Mouse (Mus musculus) midbrain, embryonic 10.5 days (tissue): Measurements from ENCODE around the gene Xrn1. TPM values are rescaled to one million over a fixed set of nuclear protein-coding genes. Genes with fewer than 3 reads are reported as not detected.
"Not testable (repeated sequence)": the region's sequence is repeated elsewhere in the genome, so short reads cannot be mapped to it uniquely, and the experiment has no call there.

Experiments
- DNase-seq: peaks from one replicate; pipeline ENCODE4 v3.0.0-alpha.2; 2017; ENCODE audit warnings: low spot score
- H3K27ac ChIP-seq: fragments of 300-500 bp; sonication (generic); replicated peaks from 2 replicates; pipeline ENCODE4 v1.5.1; 2016; ENCODE audit warnings: mild to moderate bottlenecking
- H3K27me3 ChIP-seq: fragments of 300-500 bp; sonication (generic); 2 replicates; pipeline ENCODE4 v1.6.1; 2016; ENCODE audit warnings: low read depth, mild to moderate bottlenecking; ENCODE audit not compliant: poor library complexity, severe bottlenecking
- H3K36me3 ChIP-seq: fragments of 300-500 bp; sonication (generic); 2 replicates; pipeline ENCODE4 v1.6.1; 2016; ENCODE audit warnings: mild to moderate bottlenecking, moderate library complexity
- H3K4me1 ChIP-seq: fragments of 300-500 bp; sonication (generic); 2 replicates; pipeline ENCODE4 v1.6.1; 2016
- H3K4me3 ChIP-seq: fragments of 300-500 bp; sonication (generic); 2 replicates; pipeline ENCODE4 v1.5.1; 2016; ENCODE audit warnings: mild to moderate bottlenecking, moderate library complexity
- H3K9me3 ChIP-seq: fragments of 300-500 bp; sonication (generic); replicated peaks from 2 replicates; pipeline ENCODE4 v1.6.1; 2016; ENCODE audit warnings: mild to moderate bottlenecking
- WGBS: fragments of 180-500 bp; shearing (Covaris S2); methylation state at CpG from one replicate; pipeline ENCODE4 v1.1.7; 2016; 5-methylcytosine and 5-hydroxymethylcytosine counted together
- polyA plus RNA-seq: library from polyadenylated mRNA; unstranded; fragments of >200 nt; fragmentation: Nextera tagmentation; extraction: Ambion mirVana; gene quantifications from 2 replicates; pipeline ENCODE4 v1.2.1, GENCODE M21; 2016

Gene Xrn1
- polyA plus RNA-seq, 1 experiment from 2014 or later = 19.7 TPM

DNA sequence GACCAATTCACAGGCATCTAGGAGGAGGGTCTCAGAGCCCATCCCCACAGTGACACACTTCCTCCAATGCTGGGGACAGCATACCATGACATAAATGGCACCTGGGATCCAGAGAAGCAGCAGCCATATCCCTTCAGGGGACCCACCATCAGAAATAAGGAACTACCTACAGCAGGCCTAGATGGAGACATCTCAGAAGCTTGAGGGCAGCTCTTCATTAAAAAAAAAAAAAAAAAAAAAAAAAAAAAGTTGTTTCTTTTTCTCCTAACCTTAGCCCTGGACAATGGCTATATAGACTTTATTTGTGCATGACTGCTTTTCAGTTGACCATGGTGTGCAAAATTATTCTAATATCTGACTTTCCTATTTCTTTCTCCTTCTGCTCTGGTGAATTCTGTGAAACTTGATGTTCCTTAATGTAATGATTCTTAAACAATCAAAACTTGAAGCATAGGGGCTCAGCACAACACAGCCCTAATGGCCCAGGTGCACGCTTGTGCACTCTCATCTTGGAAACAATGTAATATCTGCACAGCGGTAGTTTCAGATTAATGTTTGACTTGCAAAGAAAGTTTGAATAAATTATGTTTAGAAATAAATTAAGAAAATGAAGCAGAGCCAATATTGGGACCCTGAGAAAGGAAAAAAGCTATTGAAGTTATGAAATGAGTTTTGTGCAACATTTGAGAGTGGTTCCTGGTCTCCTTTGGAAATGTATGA is 108.7 kb downstream of the Xrn1 start:
- H3K9me3 ChIP-seq = no peaks in the 10 kb centered on the region; the same call in 1 of the 2 replicates
- no peaks in the 10 kb centered on the region for H3K27me3 ChIP-seq
- no peak overlapping the region for H3K27ac ChIP-seq
- no peak overlapping the region for H3K4me3 ChIP-seq
- no peaks in the 10 kb centered on the region for H3K4me1 ChIP-seq
- DNase-seq = no peak
- 92% methylated on average over 2 of the region's 2 CpGs for WGBS
- peaks cover 16% of the 10 kb centered on the region for H3K36me3 ChIP-seq

DNA sequence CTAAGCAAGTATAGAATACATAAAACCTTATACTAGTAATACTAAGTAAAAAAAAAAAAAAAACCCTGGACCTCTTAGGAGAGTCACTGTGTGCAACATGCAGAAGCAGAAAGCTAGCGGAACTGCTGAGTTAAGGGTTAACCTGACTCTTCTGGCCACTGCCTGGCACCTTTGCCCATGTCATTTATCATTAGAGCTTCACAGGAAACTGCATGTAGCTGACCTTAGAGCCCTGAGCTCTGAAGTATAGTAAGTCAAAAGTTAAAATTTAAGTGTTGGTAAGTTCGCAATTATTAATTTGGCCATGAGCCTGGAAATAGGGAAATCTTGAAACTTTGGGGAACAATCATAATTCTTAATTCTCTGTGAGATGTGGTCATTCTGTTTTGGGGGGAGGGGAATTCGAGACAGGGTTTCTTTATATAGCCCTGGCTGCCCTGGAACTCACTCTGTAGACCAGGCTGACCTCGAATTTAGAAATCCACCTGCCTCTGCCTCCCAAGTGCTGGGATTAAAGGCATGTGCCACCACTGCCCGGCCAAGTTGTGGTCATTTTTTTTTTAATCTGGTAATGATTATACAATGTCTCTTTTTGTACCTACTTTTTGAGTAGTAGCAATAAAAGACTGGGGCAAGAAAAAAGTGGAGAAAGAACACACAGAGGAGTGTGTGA is 109.4 kb downstream of the Xrn1 start:
- peaks cover 9% of the 10 kb centered on the region for H3K36me3 ChIP-seq
- no peaks in the 10 kb centered on the region for H3K9me3 ChIP-seq
- H3K27ac ChIP-seq = no peak overlapping the region
- 87% methylated on average over 5 of the region's 5 CpGs for WGBS
- H3K27me3 ChIP-seq = no peaks in the 10 kb centered on the region
- no peak for DNase-seq
- H3K4me3 ChIP-seq = no peak overlapping the region
- no peaks in the 10 kb centered on the region for H3K4me1 ChIP-seq

DNA sequence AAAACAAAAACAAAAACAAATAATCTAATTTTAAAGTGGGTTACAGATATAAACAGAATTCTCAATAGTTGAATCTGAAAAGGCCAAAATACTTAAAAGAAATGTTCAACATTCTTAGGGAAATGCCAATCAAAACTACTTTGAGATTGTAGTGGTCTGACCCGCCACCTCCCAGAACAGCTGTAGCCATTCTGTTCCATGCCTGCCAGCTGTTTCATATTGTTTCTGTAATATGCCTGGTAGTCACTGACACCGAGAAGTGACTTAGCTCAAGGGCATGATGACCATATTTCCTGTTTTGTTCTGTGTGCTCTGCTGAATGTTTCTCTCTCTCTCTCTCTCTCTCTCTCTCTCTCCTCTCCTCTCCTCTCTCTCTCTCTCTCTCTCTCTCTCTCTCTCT is 112.9 kb downstream of the Xrn1 start:
- Histone ChIP-seq H3K27ac (no peak overlapping the region), H3K36me3 (no peaks in the 10 kb centered on the region), H3K9me3 (no peaks in the 10 kb centered on the region), H3K4me3 (no peak overlapping the region), H3K27me3 (no peaks in the 10 kb centered on the region), H3K4me1 (no peaks in the 10 kb centered on the region)
- DNase-seq = no peak
- 83% methylated on average over 2 of the region's 2 CpGs for WGBS

DNA sequence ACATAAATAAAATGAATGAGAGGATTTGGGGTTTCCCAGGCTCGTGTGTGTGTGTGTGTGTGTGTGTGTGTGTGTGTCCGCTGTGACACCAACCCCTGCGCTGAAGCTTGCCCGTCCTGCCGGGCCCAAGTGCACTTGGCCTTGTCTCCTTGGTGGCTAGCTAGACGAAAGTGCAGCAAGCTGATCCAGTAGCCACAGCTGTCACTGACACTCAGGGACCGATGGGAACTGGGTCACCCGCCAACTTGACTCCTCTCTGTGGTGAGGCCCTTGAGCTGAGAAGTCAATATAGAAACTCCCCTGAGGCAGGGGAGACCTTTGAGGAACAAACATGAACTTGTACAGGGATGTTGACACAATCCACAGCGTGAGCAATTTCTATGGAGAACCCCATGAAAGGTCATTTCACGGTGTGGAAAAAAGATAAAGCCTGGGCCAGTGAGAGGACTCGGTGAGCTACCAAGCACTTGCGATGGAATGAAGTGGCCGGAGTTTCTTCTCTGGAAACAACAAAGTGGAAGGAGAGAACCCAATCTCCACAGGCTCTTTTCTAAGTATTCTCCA is 124.3 kb downstream of the Xrn1 start:
- no peak overlapping the region for H3K4me3 ChIP-seq
- 92% methylated on average over 13 of the region's 13 CpGs for WGBS

DNA sequence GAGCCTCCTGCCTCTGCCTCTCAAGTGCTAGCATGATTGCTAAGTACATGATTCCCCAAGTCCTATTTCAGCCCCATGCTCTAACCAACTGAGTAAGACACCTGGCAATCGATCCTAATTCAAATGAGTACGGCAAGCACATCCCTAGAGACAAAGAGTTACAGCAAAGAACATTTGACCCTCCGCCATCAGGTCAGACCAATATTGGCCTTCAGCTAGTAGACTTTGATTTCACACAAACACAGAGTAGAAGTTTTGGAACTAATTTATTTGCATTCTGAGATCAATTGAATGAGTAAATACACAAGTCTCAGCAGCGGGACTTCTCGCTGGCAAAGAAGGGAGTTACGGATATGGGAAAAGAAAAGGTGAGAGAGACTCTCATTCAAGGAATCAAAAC is 130.7 kb downstream of the Xrn1 start:
- no peak overlapping the region for H3K4me3 ChIP-seq
- H3K27ac ChIP-seq = no peak overlapping the region
- WGBS = 91% methylated on average over 6 of the region's 6 CpGs
- DNase-seq = no peak
- no peaks in the 10 kb centered on the region for H3K9me3 ChIP-seq
- H3K36me3 ChIP-seq = no peaks in the 10 kb centered on the region
- H3K27me3 ChIP-seq = no peaks in the 10 kb centered on the region
- no peaks in the 10 kb centered on the region for H3K4me1 ChIP-seq

More for the DNA sequence above, 124.3 kb downstream of the Xrn1 start:
- no peaks in the 10 kb centered on the region for H3K4me1 ChIP-seq
- H3K27me3 ChIP-seq = no peaks in the 10 kb centered on the region
- no peak for DNase-seq
- no peak overlapping the region for H3K27ac ChIP-seq
- no peaks in the 10 kb centered on the region for H3K9me3 ChIP-seq
- no peaks in the 10 kb centered on the region for H3K36me3 ChIP-seq

DNA sequence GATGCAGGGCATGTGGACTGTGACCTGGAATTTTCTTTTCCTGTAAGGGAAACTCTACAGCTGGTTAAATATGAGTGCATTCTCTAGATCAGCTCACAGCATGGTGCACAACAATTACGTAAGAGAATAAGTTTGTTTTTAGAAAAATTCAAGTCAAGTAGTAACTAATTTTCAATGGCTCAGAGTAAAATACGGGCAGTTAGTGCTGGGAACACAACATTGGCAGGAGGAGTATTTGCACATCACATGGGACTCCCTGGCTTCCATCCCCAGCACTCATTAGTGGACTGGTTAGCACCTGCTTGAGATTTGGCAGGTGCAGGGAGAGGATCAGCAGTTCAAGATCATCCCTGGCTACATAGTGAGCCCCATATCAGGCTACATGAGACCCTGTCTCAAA is 133.1 kb downstream of the Xrn1 start:
- WGBS = 84% methylated on average over 2 of the region's 2 CpGs
- DNase-seq = no peak
- no peaks in the 10 kb centered on the region for H3K9me3 ChIP-seq
- no peaks in the 10 kb centered on the region for H3K4me1 ChIP-seq
- H3K27ac ChIP-seq = no peak overlapping the region
- H3K27me3 ChIP-seq = no peaks in the 10 kb centered on the region
- no peak overlapping the region for H3K4me3 ChIP-seq
- H3K36me3 ChIP-seq = no peaks in the 10 kb centered on the region

DNA sequence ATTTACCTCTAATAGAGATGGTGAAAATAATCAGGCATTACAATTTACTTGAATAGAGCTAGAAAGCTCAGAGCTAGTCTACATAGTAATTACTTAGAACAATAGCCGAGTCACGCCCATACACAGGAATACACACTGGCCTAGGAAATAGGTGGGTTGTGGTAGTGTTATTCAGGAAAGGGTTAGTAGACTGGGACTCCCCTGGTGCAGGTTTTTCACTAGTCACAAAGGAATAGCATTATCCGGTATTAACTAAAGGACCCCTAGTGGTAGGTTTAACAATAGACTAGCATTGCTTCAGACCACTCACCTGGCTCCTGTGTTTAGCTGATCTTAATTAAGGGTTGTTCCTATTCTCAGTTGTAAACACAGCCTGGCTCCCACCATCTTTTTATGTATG is 133.9 kb downstream of the Xrn1 start:
- WGBS = 84% methylated on average over 3 of the region's 3 CpGs
- H3K27ac ChIP-seq, H3K4me1 ChIP-seq, DNase-seq, H3K36me3 ChIP-seq, H3K4me3 ChIP-seq, H3K27me3 ChIP-seq, H3K9me3 ChIP-seq: not testable (repeated sequence)

DNA sequence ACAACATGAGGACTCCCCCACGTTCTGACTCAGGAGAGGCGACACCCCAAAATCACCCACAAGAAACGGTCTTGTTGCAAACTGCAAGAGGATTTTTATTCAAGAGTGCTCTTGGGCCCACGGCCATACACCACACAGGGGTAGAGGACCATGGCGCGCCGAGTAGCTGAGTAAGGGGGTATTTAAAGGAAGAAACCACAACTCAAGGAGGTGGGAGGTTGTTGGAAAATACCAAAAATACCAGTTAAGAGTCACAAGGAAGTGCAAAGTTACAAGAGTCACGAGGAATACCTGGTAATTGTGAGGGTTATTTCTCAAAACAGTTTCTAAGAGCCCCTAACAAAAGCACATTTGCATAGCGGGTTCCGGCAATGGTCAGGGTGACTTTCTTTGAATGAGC is 138.1 kb downstream of the Xrn1 start:
- peaks cover 22% of the 10 kb centered on the region for H3K9me3 ChIP-seq
- H3K4me1 ChIP-seq, H3K27ac ChIP-seq, H3K4me3 ChIP-seq, H3K36me3 ChIP-seq, DNase-seq, H3K27me3 ChIP-seq: not testable (repeated sequence)
- WGBS = 90% methylated on average over 10 of the region's 10 CpGs

DNA sequence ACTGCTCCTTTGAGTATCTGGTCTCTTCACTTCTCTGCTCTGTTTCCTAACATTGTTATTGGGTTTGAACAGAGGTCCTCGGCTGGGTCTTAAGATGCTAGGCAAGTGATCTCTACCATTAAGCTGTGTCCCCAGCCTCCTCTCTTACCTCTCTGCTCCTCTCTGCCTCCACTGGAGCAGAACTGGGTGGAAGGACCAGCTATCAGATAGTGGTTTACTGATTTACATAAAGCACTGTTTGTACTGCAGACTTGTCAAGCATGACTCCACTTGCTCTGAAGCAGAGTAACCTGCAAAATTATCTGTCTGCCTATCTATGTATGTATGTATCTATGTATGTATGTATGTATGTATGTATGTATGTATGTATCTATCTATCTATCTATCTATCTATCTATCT is 138.7 kb downstream of the Xrn1 start:
- peaks cover 27% of the 10 kb centered on the region for H3K9me3 ChIP-seq
- no peaks in the 10 kb centered on the region for H3K36me3 ChIP-seq
- no peak for DNase-seq
- no peaks in the 10 kb centered on the region for H3K27me3 ChIP-seq
- no peaks in the 10 kb centered on the region for H3K4me1 ChIP-seq
- no peak overlapping the region for H3K4me3 ChIP-seq
- no peak overlapping the region for H3K27ac ChIP-seq
- WGBS = 89% methylated on average over 1 of the region's 1 CpGs

DNA sequence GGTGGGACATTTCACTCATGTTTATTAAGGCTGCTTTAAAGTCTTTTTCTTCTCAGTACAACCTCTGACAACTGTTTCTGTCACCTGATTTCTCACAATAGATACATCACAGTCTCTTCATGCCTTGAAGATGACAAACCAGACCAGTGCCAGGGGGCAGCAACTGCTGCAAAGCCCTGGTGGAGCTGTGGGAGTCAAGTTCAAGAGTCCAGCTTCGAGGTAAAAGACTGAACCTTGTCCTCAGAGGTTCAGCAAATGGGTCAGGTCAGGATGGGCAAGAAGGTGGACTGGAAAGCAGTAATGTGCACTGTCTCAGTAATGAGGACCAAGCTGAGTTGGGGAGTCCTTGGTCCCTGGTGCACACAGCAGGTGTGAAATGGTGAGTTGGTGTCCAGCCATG is 139.8 kb downstream of the Xrn1 start:
- DNase-seq = no peak
- no peak overlapping the region for H3K4me3 ChIP-seq
- 51% methylated on average over 1 of the region's 1 CpGs for WGBS
- no peaks in the 10 kb centered on the region for H3K27me3 ChIP-seq
- H3K36me3 ChIP-seq = no peaks in the 10 kb centered on the region
- H3K4me1 ChIP-seq = no peaks in the 10 kb centered on the region
- H3K9me3 ChIP-seq = peaks cover 36% of the 10 kb centered on the region
- H3K27ac ChIP-seq = no peak overlapping the region

DNA sequence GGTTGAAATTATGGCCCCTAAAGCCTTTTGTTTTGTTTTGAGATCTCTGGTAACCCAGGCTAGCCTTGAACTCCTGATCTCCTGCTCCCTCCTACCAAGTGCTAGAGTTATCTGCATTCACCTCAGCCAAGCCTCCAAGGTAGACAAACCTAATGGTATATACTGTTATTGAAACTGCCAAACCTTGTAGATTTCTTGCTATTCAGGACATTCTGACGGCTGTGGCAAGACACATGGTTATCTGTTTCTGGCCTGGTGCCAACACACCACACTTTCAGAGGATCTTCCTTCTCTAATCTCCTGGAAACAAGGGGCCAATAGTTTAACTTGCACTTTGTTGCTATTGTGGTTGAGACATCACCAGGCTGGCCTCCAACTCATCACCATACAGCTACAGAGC is 140.6 kb downstream of the Xrn1 start:
- no peaks in the 10 kb centered on the region for H3K4me1 ChIP-seq
- DNase-seq = no peak
- WGBS = 97% methylated on average over 1 of the region's 1 CpGs
- peaks cover 45% of the 10 kb centered on the region for H3K9me3 ChIP-seq
- no peak overlapping the region for H3K4me3 ChIP-seq
- H3K36me3 ChIP-seq = no peaks in the 10 kb centered on the region
- no peak overlapping the region for H3K27ac ChIP-seq
- no peaks in the 10 kb centered on the region for H3K27me3 ChIP-seq

DNA sequence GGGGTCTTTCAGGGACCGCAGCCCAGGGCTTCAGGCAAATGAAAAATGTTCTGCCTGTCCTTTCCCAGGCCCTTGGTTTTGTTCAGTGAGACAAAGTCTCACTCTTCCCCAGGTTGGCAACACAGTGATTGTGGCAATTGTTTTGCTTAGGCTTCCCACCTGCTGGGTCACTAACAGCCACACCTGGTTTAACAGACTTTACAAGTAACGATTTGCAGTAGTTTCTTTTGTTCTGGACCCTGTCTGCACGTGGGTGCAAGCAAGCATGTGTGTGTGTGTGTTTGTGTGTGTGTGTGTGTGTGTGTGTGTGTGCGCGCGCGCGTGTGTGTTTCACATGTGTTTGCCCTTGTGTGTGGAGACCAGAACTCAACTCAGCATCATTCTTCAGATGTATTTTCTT is 148.3 kb downstream of the Xrn1 start:
- DNase-seq = no peak
- no peaks in the 10 kb centered on the region for H3K36me3 ChIP-seq
- peaks cover 40% of the 10 kb centered on the region for H3K9me3 ChIP-seq
- no peak overlapping the region for H3K27ac ChIP-seq
- H3K4me1 ChIP-seq = no peaks in the 10 kb centered on the region
- 88% methylated on average over 8 of the region's 8 CpGs for WGBS
- no peaks in the 10 kb centered on the region for H3K27me3 ChIP-seq
- H3K4me3 ChIP-seq = no peak overlapping the region
